Mouse (Mus musculus) frontal cortex, postnatal 36 days (tissue): ENCODE measurements at regions not wholly inside any gene's neighbourhood (a gene's known extent, or its start where the extent isn't known, plus 50 kb on each side); places are given as distances from the start of the nearest gene placed in this dataset.

Experiments used
- DNase-seq, 2 experiments: peaks; one replicate each; pipeline ENCODE4 v3.0.0; 2022; ENCODE audit warnings: low spot score in 2 of 2

DNA sequence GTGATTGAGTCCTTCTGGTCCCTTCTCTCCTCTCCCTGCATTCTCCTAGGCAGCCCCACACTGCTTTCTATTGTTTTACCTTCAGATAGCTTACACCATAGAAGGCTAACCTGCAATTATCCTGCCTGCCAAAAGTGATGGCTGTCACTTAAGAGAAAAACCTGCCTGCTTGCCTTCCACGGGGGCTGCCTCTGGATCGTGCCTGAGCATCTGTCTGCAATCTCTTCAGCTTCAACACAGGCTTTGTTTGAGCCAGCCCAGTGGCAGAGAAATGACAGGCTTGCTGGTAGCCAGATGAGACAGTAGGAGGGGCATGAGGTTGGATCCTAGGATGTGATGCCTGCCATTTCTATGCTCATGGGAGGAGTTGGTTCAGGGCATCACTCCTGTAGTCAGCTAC is 345.2 kb upstream of the Tshz3 start:
- no peak for DNase-seq

DNA sequence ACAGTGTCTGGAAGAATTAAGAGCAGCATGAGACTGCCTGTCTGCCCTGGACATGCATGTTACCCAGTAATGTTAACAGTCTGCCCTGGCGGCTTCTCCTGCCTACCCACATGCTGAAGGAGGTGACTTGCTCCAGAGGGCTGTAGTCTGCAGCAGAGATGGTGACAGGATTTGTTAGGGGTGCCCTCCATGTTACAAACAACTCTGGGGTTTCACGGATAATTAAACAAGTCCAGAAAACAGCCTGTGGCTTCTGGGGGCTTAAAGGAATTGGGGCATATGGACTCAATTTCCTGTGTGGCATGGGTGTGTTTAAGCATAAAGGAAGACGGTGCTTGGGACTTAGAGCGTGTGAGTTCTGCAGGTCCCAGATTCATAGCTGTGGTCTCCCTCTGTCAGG is 347.3 kb upstream of the Tshz3 start:
- DNase-seq: no peak

DNA sequence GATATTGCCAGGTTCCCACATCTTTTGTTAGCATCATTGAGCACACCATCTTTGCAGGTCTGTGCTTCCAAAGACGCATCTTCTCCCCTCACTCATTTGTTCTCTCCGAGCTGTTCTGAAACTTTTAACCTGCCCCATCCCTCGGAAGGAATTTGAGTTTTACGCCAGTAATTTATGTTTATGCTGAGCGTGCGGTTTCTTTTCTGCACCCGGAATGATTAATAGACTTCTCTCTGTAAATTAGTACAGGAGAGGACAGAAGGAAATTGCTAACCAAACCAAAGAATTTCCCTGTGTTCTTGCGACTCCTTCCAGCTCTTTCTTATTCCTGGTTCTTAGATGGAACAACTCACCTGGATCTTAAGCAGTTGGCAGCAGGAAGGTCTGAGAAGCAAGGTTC is 349.7 kb upstream of the Tshz3 start:
- DNase-seq: no peak

DNA sequence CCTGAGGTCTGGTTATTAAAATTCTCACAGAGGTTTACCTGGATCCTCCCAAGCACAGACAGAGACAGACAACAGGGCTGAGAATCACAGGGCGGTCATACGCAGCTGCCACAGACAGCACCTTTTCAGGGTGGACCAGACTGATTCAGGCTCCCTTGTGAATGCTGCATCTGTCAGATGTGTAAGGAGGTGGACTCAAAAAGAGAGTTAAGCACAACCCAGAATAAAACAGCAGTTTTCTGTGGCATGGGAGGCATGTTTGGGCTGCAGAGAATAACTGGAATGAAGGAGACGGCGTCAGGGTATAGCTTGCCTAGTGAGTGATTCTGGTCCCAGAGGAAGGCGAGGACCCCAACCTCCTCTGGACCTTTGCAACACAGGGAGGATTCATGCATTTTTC is 363.1 kb upstream of the Tshz3 start:
- DNase-seq: peak; percentile 7 to 47

DNA sequence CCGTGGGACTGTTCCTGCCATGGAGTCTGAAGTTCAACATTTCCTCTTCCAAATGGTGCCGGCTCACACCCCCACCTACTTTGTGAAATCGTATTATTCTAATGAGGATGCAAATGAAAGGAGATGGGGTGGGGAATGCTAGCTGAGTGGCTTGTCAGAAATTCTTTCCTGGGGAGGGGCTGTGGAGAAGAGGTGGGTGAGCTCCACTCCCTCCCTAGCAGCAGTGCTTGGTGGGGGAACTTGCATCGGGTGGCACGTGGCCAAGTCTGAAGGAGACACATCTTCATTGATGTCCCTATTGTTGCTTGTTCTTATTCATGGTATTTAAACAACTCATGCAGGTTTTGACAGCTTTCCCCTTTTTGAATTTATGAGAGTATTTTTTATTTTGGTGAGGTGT is 363.8 kb upstream of the Tshz3 start:
- DNase-seq: peak; percentile 5 to 22

DNA sequence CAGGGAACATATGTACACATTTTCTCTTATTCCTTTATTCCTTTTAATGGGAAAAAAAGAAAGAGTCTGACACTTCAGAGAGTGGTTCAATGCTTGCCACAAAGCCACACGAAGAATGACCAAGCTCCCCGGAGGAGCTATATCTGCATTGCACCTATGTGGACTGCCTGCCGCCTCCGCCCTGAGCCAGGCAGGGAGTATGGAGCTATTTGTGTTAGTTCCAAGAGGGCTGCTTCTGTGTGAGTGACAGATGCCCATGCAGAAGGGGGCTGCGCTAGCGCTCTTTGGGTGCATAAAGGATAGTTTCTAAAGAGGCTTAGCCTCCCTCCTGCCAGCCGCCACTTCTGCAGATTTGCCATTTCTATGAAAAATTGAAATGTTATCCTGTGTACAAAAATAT is 365.3 kb upstream of the Tshz3 start:
- peak; percentile 15 to 41 for DNase-seq

DNA sequence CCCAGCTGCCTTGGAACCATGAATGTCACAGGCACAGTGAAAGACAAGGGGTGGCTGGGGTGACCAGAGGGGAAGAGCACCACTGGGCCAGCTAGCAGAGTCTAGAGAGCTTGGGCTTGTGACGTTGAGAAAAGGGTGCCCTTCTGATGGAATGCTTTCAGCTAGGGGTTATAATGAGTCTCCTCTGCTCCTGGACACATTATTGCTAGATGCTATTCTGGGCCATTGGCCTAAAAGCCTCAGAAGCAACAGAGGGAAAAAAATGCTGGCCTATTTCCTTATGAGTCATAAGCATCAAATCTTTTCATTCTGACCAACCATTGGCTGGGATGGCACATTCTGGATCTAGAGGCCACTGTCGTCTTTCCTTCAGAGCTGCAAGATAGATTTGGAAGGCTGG is 369.8 kb upstream of the Tshz3 start:
- no peak for DNase-seq

DNA sequence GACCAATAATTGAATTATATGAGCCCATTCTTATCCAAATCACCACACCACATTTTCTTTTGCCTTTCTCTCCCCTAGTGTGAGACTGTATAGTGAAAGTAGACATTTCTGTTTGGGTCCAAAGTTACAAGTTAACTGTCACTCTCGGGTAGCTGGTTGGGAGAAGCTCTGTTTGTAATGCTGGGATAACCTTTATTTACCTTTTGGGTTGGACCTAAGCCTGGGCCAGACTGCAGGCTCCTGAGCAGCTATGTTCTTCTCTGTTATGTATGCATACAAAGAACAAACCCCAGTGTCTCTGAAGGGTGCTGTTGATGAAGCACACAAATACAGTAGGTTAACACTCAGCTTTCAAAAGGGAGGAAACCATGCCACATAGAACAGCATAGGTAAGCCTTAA is 373.9 kb upstream of the Tshz3 start:
- no peak for DNase-seq

DNA sequence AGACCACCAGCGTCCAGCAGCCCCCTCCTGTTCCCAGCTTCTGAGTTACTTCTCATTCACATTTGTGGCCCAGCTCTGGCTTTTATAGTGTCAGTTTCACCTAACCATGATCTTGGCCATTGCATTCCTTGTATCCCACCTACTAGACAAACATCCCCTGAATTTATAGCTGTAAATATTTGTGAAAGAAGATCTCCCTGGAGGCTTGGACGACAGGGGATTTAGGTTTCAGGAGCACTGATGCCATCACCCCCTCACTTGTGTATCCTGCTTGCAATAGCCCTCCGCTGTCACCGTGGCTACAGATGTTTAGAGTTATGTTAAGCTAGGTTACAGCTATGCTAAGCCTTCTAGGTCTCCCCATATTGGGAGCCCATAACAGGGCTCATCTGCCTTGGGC is 375.7 kb upstream of the Tshz3 start:
- no peak for DNase-seq

DNA sequence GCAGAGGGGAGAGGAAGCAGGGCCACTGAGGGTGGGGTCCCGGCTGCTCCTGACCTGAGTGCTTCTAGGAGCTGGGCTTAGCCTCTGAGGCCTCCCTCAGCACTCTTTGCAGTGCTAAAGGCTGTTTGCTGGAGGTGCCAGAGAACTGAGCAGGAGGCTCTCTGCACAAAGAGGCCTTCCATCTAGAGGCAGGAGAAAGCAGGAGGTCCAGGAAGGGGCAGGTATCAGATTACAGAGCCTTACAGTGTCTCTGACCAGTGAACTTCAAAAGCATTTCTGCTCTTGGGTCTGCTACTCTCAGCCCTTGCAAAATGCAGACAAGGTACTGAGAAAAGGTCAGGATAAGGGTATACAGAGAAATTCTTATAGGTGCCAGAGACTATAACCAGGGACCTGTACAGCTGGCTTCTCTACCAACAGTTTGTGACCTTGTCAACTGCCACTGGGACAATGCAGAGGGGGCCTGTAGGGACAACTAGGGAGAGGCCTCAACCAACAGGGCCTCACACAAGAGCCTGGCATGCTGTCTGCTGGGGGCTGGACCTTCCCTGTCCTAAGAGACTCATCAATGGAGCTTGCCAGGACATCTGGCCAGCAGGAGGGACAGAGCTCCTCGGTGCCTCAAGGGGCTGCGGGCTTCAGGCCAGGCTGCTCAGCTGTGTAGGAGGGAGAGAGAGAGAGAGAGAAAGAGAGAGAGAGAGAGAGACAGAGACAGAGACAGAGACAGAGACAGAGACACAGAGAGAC is 380.3 kb upstream of the Tshz3 start:
- DNase-seq: no peak

DNA sequence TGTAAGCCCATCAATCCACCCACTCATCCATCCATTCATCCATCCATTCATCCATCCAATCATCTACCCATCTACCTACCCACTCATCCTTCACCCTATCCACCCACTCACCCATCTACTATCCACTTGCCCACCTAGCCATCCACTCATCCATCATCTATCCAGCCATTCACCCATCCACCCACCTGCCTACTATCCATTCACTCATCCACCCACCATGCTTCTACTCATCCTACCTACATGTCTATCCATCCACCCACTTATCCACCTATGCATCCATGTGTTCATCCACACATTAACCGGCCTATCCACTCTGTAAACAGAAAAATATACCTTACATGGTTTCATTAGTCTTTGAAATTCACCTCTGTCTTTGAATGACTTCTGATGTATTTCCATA is 384.2 kb upstream of the Tshz3 start:
- no peak for DNase-seq

DNA sequence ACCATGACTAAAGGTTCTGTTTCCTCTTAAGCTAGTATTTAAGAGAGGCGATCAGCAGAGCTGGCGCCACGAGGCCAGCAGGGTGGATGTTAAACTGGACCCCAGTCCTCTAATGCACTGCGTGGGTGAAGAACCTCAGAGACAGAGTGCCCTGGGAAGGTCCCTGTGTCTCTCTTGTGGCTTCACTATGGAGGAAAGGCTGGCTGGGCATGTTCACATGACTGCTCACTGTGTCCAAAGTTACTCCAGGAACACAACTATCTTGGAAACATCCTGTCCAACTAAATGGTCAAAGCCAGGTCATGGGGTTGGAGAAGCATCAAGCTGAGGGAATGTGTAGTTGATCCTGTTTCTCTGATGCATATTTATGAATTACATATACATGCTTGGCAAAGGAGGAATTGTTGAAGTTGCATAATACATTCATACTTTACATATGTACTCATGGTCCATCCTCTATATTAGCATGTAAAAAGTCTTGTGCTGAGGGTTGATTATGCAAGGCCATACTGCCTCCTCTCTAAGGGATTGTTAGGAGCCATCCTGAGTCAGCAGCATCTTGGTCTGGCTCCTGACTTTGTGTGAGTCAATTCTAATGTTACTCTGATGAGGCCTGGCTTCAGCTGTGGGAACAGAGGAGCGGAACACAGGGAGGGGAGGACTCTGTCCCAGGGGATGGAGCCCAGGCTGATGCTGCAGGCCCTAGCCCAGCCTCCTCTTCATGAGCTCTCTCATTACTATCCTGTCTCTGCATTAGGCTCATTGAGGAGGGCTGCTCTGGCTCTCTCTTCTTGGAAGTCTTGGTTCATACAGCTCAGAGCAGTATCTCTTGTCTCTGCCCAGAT is 387.9 kb upstream of the Tshz3 start:
- no peak for DNase-seq

DNA sequence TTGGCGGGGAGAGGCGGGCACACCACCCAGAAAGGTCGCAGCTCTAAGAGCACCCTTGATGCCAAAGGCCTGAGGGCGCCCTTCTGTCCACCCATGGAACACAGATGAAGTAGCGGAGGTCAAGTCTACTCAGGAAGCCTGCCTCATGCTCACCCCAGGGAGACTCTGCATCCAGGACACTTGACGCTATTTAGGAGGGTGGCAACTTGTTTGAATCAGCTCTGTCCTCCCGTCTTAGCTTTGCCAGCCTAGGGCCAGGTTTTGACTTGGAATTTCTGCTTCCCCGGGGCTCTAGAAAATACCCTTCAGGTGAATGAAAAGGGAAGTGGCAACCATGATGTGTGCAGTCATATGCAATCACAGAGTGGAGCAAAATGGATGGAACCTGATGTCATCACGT is 389.2 kb upstream of the Tshz3 start:
- DNase-seq: no peak

DNA sequence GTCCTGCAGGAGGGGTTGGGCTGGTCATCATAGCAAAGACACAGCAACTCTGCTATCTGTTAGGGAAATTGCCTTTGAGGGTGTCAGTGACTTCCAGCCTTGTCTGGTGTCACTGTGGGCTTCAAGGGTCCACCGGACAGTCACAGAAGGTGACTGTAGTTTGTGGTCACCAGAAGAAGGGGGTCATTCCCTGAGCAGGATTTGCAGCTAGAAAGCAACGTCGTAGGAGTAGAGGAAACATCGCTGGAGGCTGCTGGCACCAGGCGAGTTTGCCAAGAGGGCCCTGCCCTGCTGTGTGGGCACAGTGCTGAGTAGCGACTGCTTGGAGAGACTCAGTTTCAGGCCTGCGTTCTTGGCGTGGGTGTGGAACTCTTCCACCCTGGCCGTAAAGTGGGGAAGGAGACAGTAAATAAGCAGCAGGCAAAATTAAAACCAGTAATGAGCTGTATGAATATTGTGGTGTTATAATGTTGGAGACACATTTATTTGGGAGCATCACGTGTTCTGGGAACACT is 389.8 kb upstream of the Tshz3 start:
- DNase-seq: peak in 1 of 2 experiments; percentile 15

DNA sequence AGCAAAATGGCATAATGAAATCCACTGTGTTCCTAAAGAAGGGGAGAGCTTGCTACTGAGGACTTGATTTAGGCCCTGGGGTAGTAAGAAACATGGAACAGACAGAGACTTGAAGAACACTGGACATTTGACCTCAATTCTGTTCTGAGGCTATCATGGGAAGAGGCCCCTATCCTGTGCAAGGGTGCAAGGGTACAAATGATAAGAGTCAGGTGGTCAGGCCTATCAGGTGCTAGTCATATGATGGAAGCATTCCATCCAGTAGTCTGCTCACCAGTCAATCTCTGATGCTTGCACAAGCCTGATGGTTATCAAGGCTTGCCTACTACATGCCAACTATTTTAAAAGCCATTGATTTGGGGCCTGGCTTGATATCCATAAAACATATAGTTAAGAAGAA is 420.6 kb upstream of the Tshz3 start:
- no peak for DNase-seq

DNA sequence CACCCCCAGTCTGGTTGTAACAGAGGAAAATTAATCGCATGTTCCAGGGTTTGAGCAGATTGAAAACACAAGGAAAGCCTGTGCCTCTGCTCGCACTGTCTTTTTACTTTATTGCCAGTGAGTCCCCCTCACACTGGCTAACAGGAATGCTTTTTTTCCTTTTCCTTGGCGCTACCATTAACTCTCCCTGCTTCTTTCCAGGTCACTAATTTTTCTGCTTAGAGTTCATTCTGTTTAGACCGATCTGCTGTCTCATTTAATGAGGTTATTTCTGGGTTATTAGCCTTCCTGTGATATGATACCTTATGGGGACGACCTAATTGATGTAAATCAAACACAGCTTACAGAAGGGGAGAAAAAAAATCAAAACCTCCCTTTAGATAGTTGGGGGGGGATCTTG is 429.0 kb upstream of the Tshz3 start:
- no peak for DNase-seq

DNA sequence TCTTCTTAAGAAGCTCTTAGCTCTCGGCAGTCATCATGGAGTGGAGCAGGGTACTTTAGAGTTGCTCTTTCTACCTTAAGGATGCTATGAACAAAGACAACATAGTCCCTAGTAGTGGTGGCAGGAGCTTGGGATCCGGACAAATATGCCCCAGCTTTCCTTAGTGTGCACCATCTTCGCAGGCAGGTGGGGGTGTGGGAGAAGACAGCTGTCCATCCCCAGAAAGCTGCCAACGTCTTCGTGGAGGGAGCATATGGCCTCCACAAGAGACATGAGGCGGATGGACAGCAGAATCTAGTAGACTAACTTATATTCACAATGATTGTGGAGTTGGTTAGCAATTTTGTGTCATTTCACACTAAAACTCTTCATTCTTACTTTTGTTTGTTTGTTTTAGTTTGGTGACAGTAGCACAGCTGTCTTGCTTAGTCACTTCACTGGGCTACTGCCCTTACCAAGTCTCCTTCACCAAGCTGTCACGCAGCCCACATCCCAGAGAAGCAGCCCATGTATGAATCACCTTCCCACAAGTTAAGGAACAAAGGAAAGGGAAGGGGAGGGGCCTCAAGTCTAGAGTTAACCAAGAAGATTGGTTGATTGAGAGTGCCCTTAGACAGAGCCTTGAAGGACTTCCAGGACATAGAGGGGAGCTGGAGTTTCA is 432.6 kb upstream of the Tshz3 start:
- DNase-seq: no peak

DNA sequence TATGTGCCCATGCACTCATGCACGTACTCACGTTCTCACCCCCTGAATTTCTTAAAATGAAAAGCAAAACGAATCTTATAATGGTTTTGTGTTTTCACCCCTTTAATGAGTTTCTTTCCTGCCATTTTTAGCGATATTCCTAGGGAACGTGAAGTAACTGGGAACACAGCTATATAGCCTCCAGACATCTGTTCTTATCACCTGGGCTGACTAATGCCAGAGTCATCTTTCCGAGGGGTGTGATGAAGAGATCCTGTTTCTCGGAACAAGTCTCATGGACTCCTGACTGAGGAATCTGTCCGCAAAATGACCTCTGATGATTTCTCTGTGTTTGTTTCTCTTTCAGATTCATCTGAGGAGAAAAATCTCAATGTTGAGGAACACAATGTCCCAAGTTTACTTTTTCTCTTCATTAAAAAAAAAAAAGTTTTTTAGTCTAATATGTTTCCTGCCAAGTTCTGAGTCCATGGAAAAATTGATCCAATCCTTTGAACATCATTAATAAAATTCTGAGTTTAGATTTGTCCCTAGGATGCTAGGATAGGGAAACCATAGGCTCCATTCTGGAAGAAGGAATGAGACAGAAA is 435.7 kb upstream of the Tshz3 start:
- peak in 1 of 2 experiments; percentile 17 for DNase-seq

DNA sequence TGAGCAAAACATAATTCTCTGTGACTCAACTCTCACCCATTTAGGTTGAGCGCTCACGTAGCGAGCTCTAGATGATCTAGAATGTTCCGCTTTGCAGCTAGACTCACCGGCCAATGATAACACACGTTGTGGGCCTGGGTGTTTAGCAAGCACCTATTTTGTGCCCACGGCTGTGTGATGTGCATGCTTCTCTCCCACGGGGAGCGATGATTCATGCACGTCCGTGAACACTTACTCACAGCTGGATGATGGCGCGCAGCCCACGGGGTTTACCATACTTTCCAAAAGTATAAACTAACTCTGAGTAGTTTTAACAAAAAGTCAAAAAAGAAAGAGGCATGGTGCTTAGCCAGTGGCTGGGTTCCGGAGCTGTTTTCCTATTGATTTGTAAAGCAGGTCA is 440.8 kb upstream of the Tshz3 start:
- peak; percentile 49 for DNase-seq

DNA sequence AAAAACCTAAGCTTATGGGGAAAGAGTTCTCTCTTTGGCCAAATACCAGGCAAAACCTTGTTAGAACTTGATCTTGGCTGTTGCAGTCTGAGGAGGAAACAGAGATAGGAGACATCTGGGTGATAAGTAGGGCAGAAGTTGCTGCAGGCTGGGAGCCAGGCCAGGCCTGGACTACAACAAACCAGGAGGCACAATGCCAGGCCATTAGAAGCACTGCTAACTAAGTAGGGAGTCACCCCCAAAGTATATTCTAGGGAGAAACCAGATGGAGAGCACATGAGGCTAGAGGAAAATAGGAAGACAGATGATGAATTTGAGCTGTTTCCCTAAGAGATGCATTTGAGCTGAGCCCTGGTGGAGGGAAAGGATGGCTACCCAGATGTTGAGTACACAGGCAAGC is 444.6 kb upstream of the Zfp507 start:
- DNase-seq: no peak

DNA sequence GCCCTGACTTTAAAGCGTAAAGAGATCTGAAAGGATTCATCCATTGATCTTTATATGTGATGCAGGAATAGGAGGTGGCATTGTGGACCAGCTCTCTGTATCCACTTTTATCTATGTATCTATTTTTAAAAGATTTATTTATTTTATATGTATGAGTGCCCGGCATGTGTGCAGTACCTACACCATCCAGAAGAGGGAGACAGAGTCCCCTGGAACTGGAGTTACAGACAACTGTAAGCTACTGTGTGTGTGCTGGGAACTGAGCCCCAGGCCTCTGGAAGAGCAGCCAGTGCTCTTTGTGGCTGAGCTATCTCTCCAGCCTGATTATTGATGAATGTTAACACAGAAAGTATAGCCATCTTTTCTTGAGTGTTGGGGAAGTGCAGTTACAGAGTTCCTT is 433.9 kb upstream of the Zfp507 start:
- no peak for DNase-seq

DNA sequence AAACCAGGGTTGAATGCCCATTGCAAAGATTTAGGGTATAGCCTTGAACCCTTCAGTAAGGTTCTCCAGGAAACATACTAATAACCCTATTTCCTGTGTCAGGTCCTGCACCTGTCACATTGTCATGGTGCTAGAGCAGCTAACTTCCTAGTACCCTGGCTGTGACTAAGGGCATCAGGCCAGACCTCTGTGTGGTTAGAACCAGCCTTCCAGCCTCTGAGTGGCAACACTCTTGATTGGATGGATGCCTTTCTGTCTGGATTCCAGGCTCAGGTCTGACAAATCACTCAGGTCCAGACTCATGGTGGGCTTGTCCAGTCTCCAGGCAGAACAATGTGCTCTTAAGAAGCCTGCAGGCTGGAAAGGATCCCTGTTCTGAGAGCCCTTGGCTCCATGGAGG is 426.2 kb upstream of the Zfp507 start:
- DNase-seq: no peak
